ENCODE assay signal across 24 mouse cellular contexts in the genomic region with DNA sequence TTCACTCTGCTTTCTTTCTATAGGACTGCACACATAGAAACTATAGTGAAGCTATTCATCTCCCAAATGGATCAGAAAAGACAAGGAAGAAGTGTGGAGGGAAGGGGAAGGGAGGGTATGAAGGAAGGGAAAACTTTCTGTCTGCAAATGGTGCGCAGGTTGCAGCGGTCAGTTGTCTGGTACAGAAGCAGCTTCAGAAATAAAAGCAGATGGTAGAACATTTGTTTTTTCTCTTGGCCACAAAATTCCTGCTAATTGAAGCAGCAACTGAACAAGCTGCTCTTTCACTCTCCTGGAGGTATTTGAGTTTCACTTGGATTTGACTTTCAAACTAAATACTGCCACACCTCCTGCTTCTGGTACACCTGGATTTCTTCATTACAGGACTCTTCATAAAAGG.
A peak's percentile ranks its signal among the peaks of the same experiment; 100 is the strongest.
DNase-seq lines count a peak whose midpoint lies in the region; ATAC-seq and TF ChIP-seq lines count a peak whose summit lies in the region.
"Had no signal": no experiment of that assay in that cellular context is flagged by ENCODE, and none has a peak within 500 bp of the region (broad histone marks: within the 10 kb centered on the region; RNA-seq: fewer than 3 reads in every experiment).

No protein-coding gene starts in this region.

- H3K4me3 ChIP-seq in forebrain, postnatal 0 days (ENCODE audit: low read depth, low read length): no peak overlapping the region
- H3K4me3 ChIP-seq in forebrain, embryonic 10.5 days: no peak overlapping the region
- H3K4me3 ChIP-seq: heart, adult 2 months; heart, embryonic 13.5 days; hindbrain, embryonic 12.5 days; limb, embryonic 10.5 days; liver, embryonic 15.5 days; lung, embryonic 15.5 days had no signal

- peak; percentile 27; the same call in 1 of the 2 replicates for ATAC-seq in forebrain, postnatal 0 days
- ATAC-seq: forebrain, embryonic 16.5 days; intestine, postnatal 0 days had no signal

- H3K9me3 ChIP-seq in forebrain, postnatal 0 days (ENCODE audit: low read length): no peaks in the 10 kb centered on the region
- H3K9me3 ChIP-seq in forebrain, embryonic 10.5 days: no peaks in the 10 kb centered on the region
- H3K9me3 ChIP-seq: heart, embryonic 13.5 days; hindbrain, embryonic 12.5 days; limb, embryonic 10.5 days; liver, embryonic 15.5 days; lung, embryonic 15.5 days had no signal

- TF ChIP-seq CTCF in forebrain, postnatal 0 days (IDR thresholded peaks at IDR 0.05; ENCODE audit: low read depth): no peak

- H3K9ac ChIP-seq in forebrain, postnatal 0 days: no peak overlapping the region
- H3K9ac ChIP-seq: heart, embryonic 13.5 days; hindbrain, embryonic 12.5 days; liver, embryonic 15.5 days; lung, embryonic 15.5 days had no signal

- H3K27ac ChIP-seq in forebrain, postnatal 0 days (ENCODE audit: low read depth, low read length): peak overlapping the region; percentile 0; the same call in 1 of the 2 replicates
- no peak overlapping the region for H3K27ac ChIP-seq in forebrain, embryonic 10.5 days
- H3K27ac ChIP-seq: heart, adult 2 months; heart, embryonic 13.5 days; hindbrain, embryonic 12.5 days; limb, embryonic 10.5 days; liver, embryonic 15.5 days; lung, embryonic 15.5 days had no signal

- H3K27me3 ChIP-seq in forebrain, postnatal 0 days (ENCODE audit: insufficient read depth, low read length): no peaks in the 10 kb centered on the region
- H3K27me3 ChIP-seq in forebrain, embryonic 10.5 days (ENCODE audit: poor library complexity, severe bottlenecking): no peaks in the 10 kb centered on the region
- H3K27me3 ChIP-seq: heart, embryonic 13.5 days; hindbrain, embryonic 12.5 days; liver, embryonic 15.5 days; lung, embryonic 15.5 days had no signal

- H3K4me2 ChIP-seq in forebrain, postnatal 0 days (ENCODE audit: low read depth): no peak overlapping the region
- H3K4me2 ChIP-seq: heart, embryonic 13.5 days; hindbrain, embryonic 12.5 days; liver, embryonic 15.5 days; lung, embryonic 15.5 days had no signal

- H3K4me1 ChIP-seq in forebrain, postnatal 0 days (ENCODE audit: insufficient read depth): no peaks in the 10 kb centered on the region
- H3K4me1 ChIP-seq in forebrain, embryonic 10.5 days: no peaks in the 10 kb centered on the region
- H3K4me1 ChIP-seq: heart, embryonic 13.5 days; hindbrain, embryonic 12.5 days; limb, embryonic 10.5 days; liver, embryonic 15.5 days; lung, embryonic 15.5 days had no signal

- DNase-seq in forebrain, postnatal 0 days: peak; percentile 57
- no peak for DNase-seq in forebrain, embryonic 10.5 days (ENCODE audit: extremely low spot score, low spot score)
- DNase-seq in right cerebral cortex, postnatal 10 days (ENCODE audit: low spot score in 2 of 2): peak; percentile 32 to 44
- no peak for DNase-seq in right cerebral cortex, adult 2 months (ENCODE audit: low spot score in 2 of 2)
- DNase-seq in cerebellum, adult 9-10 months: peak; percentile 83
- DNase-seq in heart, postnatal 4 days: no peak
- no peak for DNase-seq in ovary, postnatal 10 days (ENCODE audit: low spot score)
- DNase-seq: embryo, embryonic 11 days; gastrocnemius, postnatal 36 days; heart, adult 2 months; heart, postnatal 14 days; kidney, postnatal 25 days; liver; lung, postnatal 4 days; midbrain, embryonic 14.5 days; retina, postnatal 1 day; thymus, postnatal 14 days had no signal

- WGBS in forebrain, postnatal 0 days: 71% methylated on average over 2 of the region's 2 CpGs
- 93% methylated on average over 2 of the region's 2 CpGs for WGBS in forebrain, embryonic 10.5 days

- H3K36me3 ChIP-seq in forebrain, postnatal 0 days (ENCODE audit: insufficient read depth): no peaks in the 10 kb centered on the region
- H3K36me3 ChIP-seq in forebrain, embryonic 10.5 days (replicated peaks): no peaks in the 10 kb centered on the region
- H3K36me3 ChIP-seq: heart, embryonic 13.5 days; hindbrain, embryonic 12.5 days; limb, embryonic 10.5 days; liver, embryonic 15.5 days; lung, embryonic 15.5 days had no signal

Comparison
In these comparisons a context has a peak if more than half of its experiments do, and no peak if none do; other contexts are left out.
1. DNase-seq: peak in forebrain, postnatal 0 days (single experiment), right cerebral cortex, postnatal 10 days (2 of 2) and cerebellum, adult 9-10 months (single experiment); none in forebrain, embryonic 10.5 days (single experiment), right cerebral cortex, adult 2 months (0 of 2), heart, postnatal 4 days (single experiment) and ovary, postnatal 10 days (single experiment).